Mouse (Mus musculus) left cerebral cortex, postnatal 10 days (tissue): ENCODE results near the gene Dtymk. TPM values are rescaled to one million over a fixed set of nuclear protein-coding genes. Genes with fewer than 3 reads are reported as not detected.
"Not testable (repeated sequence)": the region's sequence is repeated elsewhere in the genome, so short reads cannot be mapped to it uniquely, and the experiment has no call there.

Experiments
- DNase-seq, 2 experiments: peaks; one replicate each; pipeline ENCODE4 v3.0.0; 2021 to 2022; ENCODE audit warnings: low spot score in 2 of 2, mixed read lengths in 1 of 2; ENCODE audit errors: extremely low spot score in 1 of 2
- intact Hi-C: fragments of 180-260 bp; cut with DNase I; formaldehyde crosslinking; loops from one replicate; pipeline ENCODE4 v1.15.1; 2025
- total RNA-seq, 2 experiments: library from RNA; stranded (reverse); gene quantifications; 2 replicates each; pipeline ENCODE4 v1.2.3; 2021

Dtymk gene
- 10 to 100 TPM; 72.0 to 73.1 TPM for total RNA-seq

DNA sequence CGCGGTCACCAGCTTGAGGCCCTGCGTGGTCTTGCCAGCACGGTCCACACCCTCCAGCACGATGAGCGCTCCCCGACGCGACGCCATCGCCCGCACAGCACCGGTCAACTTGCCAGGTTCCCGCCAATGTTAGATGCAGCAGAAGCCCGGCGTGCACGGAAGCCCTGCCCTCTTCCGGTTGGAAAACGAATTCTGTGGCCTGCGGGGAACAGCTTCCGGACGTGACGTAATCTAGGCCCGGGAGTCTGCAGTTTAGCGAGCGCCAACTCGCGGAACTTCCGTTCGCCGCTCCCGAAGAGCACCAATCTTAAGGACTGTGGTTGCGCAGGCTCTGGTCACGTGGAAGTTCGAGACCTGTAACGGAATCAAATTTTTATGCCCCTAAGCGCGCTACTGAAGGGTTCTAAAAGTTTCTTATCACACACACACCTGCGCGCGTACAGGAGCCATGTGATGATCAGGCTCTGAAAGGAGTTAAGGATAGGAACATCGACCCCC lies at the start of gene Dtymk:
Dtymk (minus strand) TSS at position 194 of the 498 bp plus-strand sequence.
- intact Hi-C loops = loop anchor here (10.0 kb wide), 1 partner anchor 167 kb away; no protein-coding TSS in a partner anchor
- peak; percentile 92 to 95 for DNase-seq

DNA sequence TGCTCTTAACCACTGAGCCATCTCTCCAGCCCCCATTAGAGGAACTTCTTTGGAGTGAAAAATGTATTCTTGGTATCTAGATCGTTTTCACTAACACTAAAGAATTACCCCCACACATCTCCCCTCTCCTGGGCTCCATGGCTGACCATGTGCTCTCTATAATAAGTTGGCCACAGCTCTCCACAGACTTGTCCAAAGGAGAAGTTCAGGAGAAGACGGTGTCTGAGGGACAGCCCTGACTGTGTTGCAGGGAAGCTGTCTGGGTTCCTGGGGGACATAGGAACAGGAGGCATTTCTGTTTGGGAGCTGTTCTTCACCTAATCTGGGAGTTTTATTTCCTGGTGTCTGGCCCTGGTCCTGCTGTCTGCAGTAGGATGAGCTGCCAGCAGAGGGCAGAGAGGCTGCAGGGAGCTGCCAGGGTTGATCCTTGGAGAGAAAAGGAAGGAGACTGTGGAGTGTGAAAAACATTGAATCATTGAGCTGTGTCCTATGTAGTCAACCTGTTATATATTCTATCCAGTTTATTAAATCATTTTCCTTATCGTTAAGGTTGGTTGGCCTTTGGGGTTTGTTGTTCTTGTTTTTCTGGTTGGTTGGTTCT lies 44.1 kb upstream of the Dtymk start:
- DNase-seq, intact Hi-C loops: not testable (repeated sequence)

DNA sequence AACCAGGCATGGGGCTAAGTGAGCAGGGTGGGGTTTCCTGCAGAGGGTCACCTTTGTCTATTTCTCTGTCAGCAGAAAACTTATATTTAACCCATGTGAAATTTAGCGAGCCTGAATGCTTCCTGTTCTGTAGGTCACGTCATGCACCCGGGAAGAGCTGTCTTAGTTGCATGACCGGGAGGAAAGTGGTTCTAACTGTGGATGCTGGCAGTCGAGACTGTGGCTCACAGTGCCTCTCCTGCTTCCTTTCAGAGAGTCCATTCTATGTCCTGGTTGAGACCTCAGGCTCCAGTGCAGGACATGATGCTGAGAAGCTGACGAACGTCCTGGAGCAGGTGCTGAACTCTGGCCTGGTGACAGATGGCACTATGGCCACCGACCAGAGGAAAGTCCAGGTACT lies 36.8 kb upstream of the Dtymk start:
- intact Hi-C loops = loop anchor here (10.0 kb wide), 1 partner anchor 236 kb away; no protein-coding TSS in a partner anchor

DNA sequence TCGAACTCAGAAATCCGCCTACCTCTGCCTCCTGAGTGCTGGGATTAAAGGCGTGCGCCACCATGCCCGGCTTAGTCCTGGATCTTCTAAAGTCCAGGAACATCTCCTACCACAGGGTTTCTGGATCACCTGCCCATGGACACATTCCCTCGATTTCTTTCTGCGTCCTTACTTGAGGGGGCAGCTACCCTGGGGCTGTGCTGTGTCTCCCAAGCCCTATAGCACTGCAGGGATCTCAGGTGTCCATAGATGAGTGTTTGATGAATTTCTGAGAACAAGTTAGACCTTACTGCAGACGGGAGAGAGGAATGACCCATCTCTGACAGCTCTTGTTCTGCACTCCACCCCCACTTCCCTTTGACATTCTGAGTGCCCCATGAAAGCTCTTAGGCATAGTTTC lies 35.6 kb upstream of the Dtymk start:
- no peak for DNase-seq
- intact Hi-C loops = loop anchor here (10.0 kb wide), 1 partner anchor 237 kb away; no protein-coding TSS in a partner anchor

More for the DNA sequence above, 36.8 kb upstream of the Dtymk start:
- not testable (repeated sequence) for DNase-seq

DNA sequence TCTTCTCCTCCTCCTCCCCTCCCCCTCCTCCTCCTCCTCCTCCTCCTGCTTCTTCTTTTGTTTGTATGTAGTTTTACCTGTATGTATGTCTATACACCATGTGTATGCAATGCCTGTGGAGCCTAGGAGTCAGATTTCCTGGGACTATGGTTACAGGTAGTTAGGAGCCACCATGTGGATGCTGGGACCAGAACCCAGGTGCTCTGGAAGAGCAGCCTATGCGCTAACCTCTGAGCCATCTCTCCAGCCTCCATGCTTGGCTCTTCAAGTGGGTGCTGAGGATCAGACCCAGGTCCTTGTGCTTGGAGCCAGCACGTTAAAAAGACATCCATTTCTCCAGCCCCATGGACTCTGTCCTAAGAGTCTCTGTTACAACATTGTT lies 34.8 kb upstream of the Dtymk start:
- intact Hi-C loops = loop anchor here (10.0 kb wide), 1 partner anchor 238 kb away; no protein-coding TSS in a partner anchor
- DNase-seq = no peak

DNA sequence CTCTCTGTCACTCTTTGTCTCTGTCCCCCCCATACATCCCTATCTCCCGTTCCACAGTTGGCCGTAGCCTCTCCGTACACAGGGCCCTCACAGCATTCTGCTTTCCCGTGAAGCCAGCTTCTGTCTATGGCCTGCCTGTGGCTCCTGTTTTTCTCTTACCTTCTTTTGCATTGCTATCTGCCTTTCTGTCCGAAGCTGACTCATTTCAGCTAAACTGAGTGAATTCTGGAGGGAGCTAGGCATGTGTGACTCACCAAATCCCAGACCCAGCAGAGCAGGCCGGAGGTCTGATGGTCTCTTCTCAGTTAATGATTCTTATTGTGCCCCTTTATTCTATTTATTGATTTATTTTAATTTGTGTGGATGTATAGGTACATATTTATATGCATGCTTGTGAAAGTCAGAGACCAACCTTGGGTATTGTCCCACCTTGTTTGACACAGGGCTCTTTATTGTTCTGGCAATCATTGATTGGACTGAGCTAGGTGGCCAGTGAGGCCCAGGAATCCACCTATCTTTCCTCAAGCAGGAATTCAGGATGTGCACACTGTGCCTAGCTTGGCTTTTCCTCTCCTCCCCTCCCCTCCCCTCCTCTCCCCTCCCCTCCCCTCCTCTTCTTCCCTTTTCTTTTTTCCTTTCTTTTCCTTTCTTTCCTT lies 34.3 kb upstream of the Dtymk start:
- no peak for DNase-seq
- intact Hi-C loops = loop anchor here (10.0 kb wide), 1 partner anchor 239 kb away; no protein-coding TSS in a partner anchor

DNA sequence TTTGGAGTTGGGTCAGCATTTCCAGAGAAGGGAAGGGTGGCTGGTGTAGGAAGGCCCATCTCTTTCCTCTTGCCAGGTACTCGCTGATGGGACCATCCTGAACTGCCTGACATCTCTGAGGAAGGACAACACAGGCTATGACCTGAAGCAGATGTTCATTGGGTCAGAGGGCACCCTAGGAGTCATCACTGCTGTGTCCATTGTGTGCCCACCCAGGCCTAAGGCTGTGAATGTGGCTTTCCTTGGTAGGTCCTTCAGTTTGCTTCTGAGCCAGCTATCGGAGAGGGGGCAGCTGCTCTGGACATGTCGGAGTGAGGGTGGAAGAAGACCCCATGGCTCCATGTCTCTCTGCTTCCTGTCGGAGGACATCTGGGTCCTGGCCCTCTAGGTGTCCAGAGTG lies 33.5 kb upstream of the Dtymk start:
- intact Hi-C loops = loop anchor here (10.0 kb wide), 1 partner anchor 240 kb away; no protein-coding TSS in a partner anchor
- no peak for DNase-seq

DNA sequence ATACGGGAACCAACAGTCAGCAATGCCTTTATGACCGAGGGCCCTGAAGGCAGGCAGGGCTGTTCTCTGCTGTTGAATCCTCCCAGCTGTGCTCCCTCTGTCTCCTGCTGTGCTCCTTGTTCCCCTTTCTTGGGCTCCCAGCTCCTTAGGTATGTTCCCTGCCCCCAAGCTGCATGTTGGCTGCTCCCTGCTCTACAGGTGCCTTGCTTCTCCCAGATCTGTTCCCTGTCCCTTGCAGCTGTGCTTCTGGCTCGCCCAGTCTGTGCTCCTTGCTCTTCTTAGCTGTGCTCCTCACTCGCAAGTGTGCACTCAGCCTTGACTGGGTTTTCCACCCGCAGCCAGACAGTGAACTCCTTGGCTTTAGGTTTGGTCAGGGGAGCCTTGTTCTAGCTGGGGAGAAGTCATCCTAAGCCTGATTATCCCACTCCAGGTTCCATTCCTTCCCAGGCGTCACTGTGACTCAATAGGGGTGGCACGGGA lies 33.0 kb upstream of the Dtymk start:
- intact Hi-C loops = loop anchor here (10.0 kb wide), 1 partner anchor 240 kb away; no protein-coding TSS in a partner anchor
- no peak for DNase-seq

DNA sequence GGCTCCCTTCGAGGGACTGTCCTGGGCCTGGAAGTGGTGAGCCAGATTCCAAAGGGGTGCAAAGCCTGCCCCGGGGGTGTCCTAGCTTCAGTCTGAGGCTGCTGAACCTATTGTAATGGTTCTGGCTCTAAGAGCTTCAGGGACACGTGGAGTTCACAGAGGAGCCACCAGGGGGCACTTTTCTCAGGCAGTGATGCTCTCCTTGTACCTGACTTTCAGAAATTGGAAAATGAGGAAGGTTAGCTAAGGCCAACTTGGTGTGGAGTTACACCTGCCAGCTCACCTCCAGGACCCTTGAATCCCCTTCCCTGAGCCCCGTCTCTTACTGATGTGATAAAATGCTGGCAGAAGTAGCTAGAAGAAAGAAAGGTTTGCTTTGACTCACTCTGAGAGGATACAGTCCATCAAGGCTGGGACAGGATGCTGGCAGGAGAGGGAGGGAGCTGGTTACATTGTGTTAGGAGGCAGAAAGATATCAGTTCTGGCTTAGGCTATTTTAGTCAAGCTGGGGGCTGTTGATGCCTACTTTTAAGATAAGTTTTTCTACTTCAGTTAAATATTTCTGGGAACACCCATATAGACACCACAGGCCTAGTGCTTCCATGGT lies 31.1 kb upstream of the Dtymk start:
- intact Hi-C loops = loop anchor here (10.0 kb wide), 1 partner anchor 242 kb away; no protein-coding TSS in a partner anchor
- DNase-seq = not testable (repeated sequence)

DNA sequence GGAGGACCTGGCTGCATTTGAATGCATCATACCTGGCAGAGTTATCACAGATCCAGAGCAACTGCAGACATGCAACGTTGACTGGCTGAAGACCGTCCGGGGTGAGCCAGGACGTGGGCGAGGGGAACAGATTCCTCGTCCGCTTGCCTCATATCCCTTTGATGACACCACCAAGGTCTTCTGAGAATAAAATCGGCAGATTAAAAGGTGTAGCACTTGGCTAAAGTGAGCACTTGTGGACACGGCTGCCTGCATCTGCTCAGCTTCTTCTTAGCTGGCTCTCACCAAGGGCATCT lies 24.8 kb upstream of the Dtymk start:
- intact Hi-C loops = no loop called here
- DNase-seq = peak in 1 of 2 experiments; percentile 9

DNA sequence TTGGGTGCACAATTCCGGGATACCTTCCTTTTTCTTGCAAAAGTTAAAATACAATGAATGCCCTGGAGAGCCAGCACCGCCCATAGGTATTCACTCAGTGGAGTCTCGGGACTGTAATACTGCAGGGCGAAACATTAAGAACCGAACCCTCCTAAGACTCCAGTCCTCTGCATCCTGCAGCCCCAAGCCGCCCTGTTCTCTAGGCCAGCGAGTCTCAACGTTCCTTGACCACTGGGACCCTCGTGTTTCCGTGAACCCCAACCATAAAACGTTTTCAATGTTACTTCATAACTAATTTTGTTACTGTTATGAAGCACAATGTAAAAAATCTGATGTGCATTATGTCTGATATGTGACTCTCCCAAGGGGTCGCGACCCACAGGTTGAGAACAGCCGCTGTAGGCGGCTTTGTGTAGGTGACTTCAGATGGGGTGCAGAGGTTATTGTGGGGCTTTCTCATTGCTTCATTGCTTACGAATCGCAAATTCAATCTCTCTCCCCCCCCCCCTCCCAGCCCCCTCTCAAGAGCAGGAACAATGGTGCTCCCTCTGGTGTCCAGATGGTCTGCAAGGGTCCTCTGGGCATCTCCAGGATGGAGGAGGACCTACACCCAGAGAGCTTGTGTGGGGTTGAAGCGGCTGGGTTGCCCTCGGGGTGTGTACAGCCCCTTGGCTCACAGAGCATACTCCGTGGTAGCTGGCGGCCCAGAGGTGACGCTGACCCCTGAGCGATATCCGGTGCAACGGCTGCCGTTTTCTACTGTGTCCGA lies 24.2 kb upstream of the Dtymk start:
- DNase-seq = peak in 1 of 2 experiments; percentile 23
- intact Hi-C loops = no loop called here

DNA sequence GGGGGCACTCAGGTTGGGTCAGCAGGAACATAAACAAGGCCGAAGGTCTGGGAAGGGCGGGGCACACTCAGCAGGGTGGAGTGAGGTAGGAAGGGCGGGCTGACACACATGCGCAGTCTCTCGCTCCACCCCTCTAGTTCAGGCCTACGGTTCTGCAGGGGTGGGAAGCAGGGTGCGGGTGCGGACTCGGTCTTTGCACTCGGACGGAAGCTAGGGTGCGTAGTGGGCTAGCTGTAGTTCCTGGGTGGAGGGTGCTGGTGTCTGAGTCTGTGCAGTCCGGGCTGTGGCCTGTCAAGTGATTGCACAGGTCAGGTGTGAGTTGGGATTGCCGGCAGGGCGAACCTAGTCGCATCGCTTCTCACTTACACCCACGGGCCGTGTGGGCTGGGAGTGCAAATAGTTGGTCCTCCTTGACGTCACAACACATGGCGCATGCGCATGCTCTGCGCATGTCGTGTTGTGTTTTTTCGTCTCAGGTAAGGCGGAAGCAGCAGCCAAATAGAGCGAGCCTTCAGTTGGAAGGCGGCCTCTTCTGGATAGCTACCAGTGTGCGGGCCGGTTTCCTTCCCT lies 23.5 kb upstream of the Dtymk start:
- intact Hi-C loops = no loop called here
- DNase-seq = peak; percentile 92 to 94

DNA sequence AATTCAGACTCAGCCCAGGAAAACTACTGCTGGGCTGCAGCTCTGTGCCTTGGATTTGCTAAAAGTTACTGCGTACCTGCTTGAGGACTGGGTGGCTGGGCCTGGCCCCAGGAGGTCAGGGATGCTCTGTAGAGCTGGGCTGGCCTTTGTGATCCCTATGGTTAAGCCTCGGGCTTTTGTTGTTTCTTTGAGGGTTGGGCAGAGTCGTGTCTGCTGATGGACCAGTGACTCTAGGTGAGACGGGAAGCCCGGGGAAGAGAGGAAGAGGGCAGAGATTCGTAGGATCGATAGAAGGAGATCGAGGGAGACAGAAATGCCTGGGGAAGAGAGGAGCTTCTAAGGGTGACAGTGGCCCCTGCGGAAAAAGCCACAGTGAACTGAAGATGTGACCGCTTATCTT lies 22.9 kb upstream of the Dtymk start, which contains the start of gene D2hgdh:
D2hgdh (plus strand) TSS at position 301 of the 400 bp plus-strand sequence.
- intact Hi-C loops = no loop called here
- DNase-seq = no peak

DNA sequence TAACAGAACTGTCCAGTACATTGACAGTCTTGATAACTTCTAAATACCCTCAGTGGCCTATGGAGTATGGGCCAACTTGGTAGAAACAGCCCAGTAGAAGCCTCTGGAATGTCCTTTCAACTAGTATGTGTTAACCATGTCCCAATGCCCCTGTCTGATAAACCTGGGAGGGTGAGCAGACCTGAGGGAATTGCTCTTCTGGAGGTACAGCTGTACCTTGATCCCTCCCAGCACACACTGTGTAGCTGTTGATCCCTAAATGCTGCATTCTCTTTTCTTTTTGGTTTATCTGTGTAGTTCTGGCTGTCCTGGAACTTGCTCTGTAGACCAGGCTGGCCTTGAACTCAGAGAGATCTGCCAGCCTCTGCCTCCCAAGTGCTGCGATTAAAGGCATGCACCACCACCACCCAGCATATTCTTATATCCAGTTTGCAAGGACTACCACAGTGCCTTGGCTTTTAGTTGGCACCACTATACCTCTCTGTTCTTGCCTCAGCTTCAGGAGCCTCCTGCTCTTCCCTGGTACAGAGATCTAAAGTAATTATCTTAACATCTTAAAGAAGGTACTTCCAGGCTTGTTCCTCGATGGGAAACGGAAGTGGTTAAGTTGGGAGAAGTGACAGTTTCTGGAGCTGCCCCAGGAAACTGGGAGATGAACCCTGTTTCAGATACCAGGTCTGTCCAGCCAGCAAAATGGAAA lies 22.2 kb upstream of the Dtymk start:
- DNase-seq = no peak
- intact Hi-C loops = no loop called here

DNA sequence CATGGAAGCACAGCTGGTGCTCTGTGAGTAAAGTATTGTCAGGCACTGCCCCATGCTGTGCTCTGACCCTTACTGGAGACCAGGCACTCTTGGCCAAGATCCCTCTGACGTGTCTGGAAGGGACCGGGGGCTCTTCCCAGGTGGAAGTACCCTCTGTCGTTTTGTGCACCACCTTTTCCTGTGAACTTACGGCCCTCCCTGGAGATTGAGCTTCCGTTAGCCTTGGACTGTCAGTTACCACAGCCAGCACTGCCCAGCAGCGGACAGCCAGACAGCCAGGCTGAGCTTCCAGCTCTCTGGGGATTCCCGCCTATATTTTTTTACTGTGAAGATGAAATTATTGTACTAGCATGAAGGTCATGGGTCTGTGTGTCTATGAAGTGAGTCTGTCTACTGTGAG lies 17.0 kb upstream of the Dtymk start:
- DNase-seq = peak in 1 of 2 experiments; percentile 46
- intact Hi-C loops = no loop called here

DNA sequence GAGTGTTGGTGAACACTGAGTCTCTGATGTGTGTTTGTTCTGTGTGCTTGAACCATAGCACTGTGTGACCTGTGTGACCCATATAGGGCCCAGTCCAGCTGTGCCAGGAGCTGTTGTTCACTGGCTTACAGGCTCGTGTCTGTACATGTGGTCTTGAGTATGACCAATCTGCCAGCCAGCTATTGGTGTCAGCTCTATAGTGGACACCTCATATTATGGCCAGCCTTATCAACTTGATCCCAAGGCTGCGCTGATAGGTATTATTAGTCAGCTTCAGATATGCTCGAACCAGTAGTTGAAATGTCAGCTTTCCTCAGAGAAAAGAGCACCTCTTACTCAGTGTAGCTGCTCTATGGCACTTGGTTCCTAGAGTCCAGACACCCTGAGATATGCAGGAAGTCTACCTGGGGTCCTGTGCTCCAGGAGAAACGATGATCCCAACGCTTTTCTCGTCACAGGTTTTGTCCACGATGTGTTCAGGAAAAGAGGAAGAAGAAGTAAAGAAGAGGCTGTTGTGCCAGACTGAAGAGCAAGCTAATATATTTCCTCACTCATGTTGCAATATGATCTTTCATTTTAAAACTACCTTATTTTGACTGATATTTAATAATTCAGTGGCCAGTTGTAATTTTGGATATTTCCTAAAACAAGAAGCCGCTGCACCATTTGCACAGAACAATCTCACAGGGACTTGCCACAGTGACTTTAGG lies 16.2 kb upstream of the Dtymk start:
- intact Hi-C loops = no loop called here
- no peak for DNase-seq

DNA sequence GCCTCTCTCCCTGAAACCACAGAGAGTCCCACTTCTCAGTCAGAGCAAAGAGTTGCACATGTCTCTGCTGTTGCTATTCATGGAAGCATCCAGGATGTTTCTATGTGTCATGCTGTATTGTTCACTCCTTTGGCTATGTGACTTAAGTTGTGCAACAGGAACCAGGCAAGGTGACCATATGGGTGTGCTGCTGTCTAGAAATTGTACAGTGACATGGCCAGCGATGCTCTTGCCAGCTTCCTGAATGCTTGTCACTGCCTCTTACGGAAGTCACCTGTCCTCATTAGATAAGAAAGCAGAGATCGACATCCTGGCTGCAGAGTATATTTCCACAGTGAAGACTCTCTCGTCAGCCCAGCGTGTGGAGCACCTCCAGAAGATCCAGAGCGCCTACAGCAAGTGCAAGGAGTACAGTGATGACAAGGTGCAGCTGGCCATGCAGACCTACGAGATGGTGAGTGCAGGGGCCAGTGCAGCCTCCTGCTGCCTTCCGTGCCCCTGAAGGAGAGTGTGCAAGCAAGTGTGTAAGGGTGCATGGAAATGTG lies 9.8 kb upstream of the Dtymk start:
- intact Hi-C loops = no loop called here
- DNase-seq = no peak
